Mouse (Mus musculus) erythroblast, embryonic 14.5 days (primary cell): Measurements from ENCODE around the gene Hspa12a. TPM values are rescaled to one million over a fixed set of nuclear protein-coding genes. Genes with fewer than 3 reads are reported as not detected.

Experiments used
- H3K27me3 ChIP-seq: 2 replicates; pipeline ENCODE4 v1.6.1; 2012; ENCODE audit warnings: inconsistent platforms; ENCODE audit not compliant: control insufficient read depth
- H3K36me3 ChIP-seq: 2 replicates; pipeline ENCODE4 v1.6.1; 2012; ENCODE audit warnings: mild to moderate bottlenecking, inconsistent platforms; ENCODE audit not compliant: control insufficient read depth
- H3K4me1 ChIP-seq: 2 replicates; pipeline ENCODE4 v1.6.1; 2012; ENCODE audit warnings: inconsistent platforms; ENCODE audit not compliant: control insufficient read depth
- H3K4me3 ChIP-seq: replicated peaks from 2 replicates; pipeline ENCODE3; 2012; ENCODE audit warnings: moderate library complexity, mild to moderate bottlenecking, inconsistent platforms
- H3K9me3 ChIP-seq: 2 replicates; pipeline ENCODE4 v1.6.1; 2012; ENCODE audit warnings: low read length, inconsistent platforms, mixed read lengths; ENCODE audit not compliant: control insufficient read depth
- GATA1 ChIP-seq: IDR thresholded peaks from 2 replicates; pipeline ENCODE4 v1.6.1; 2012; ENCODE audit warnings: low read length, inconsistent platforms, mixed read lengths
- TAL1 ChIP-seq: IDR thresholded peaks from 3 replicates; pipeline ENCODE4 v1.6.1; 2012; ENCODE audit warnings: low read length, inconsistent platforms, mixed read lengths
- polyA plus RNA-seq: library from polyadenylated mRNA; stranded (reverse); fragments of >175 nt; gene quantifications from 2 replicates; pipeline ENCODE4 v1.2.3, GENCODE M21; 2012

The Hspa12a gene
- polyA plus RNA-seq, 1 experiment: not detected

- Histone ChIP-seq H3K36me3 (no peaks in the 10 kb centered on the region), H3K9me3 (no peaks in the 10 kb centered on the region; the same call in 1 of the 2 replicates), H3K4me3 (no peak overlapping the region), H3K27me3 (no peaks in the 10 kb centered on the region; the same call in 1 of the 2 replicates), H3K4me1 (no peaks in the 10 kb centered on the region)
- no peak for TF ChIP-seq TAL1
- no peak for TF ChIP-seq GATA1
Observed at GRCm38 (mm10) chr19:58968731-58969506, 25.5 kb upstream of the Hspa12a start.

- Histone ChIP-seq H3K4me3 (no peak overlapping the region), H3K36me3 (no peaks in the 10 kb centered on the region), H3K9me3 (no peaks in the 10 kb centered on the region; the same call in 1 of the 2 replicates), H3K4me1 (no peaks in the 10 kb centered on the region), H3K27me3 (no peaks in the 10 kb centered on the region; the same call in 1 of the 2 replicates)
- no peak for TF ChIP-seq GATA1
- no peak for TF ChIP-seq TAL1
Observed at GRCm38 (mm10) chr19:58963011-58963410, 19.6 kb upstream of the Hspa12a start.

GRCm38 (mm10) chr19:58954779-58955178 lies 11.3 kb upstream of the Hspa12a start:
- TF ChIP-seq TAL1 (no peak), GATA1 (no peak)
- Histone ChIP-seq H3K27me3 (peaks cover 10% of the 10 kb centered on the region), H3K9me3 (no peaks in the 10 kb centered on the region), H3K4me1 (no peaks in the 10 kb centered on the region), H3K36me3 (no peaks in the 10 kb centered on the region), H3K4me3 (no peak overlapping the region)

- TF ChIP-seq GATA1 (no peak), TAL1 (no peak)
- peaks cover 10% of the 10 kb centered on the region for H3K27me3 ChIP-seq
- H3K36me3 ChIP-seq: no peaks in the 10 kb centered on the region
- H3K9me3 ChIP-seq: no peaks in the 10 kb centered on the region
- no peak overlapping the region for H3K4me3 ChIP-seq
- H3K4me1 ChIP-seq: no peaks in the 10 kb centered on the region
Observed at GRCm38 (mm10) chr19:58952236-58952635, 8.8 kb upstream of the Hspa12a start.

- no peak for TF ChIP-seq TAL1
- TF ChIP-seq GATA1: no peak
- Histone ChIP-seq H3K9me3 (no peaks in the 10 kb centered on the region), H3K4me3 (no peak overlapping the region), H3K4me1 (no peaks in the 10 kb centered on the region), H3K36me3 (no peaks in the 10 kb centered on the region), H3K27me3 (peaks cover 10% of the 10 kb centered on the region)
Observed at GRCm38 (mm10) chr19:58951521-58951920, 8.1 kb upstream of the Hspa12a start.

- H3K27me3 ChIP-seq: peaks cover 2% of the 10 kb centered on the region; the same call in 1 of the 2 replicates
- H3K36me3 ChIP-seq: no peaks in the 10 kb centered on the region
- no peaks in the 10 kb centered on the region for H3K9me3 ChIP-seq
- H3K4me1 ChIP-seq: peaks cover 20% of the 10 kb centered on the region
- no peak overlapping the region for H3K4me3 ChIP-seq
- no peak for TF ChIP-seq GATA1
- no peak for TF ChIP-seq TAL1
Observed at GRCm38 (mm10) chr19:58945959-58946358, 2.5 kb upstream of the Hspa12a start.

- H3K4me1 ChIP-seq: no peaks in the 10 kb centered on the region
- H3K36me3 ChIP-seq: no peaks in the 10 kb centered on the region
- peaks cover 6% of the 10 kb centered on the region; the same call in 1 of the 2 replicates for H3K27me3 ChIP-seq
- TF ChIP-seq GATA1 (no peak), TAL1 (no peak)
- H3K9me3 ChIP-seq: no peaks in the 10 kb centered on the region
- no peak overlapping the region for H3K4me3 ChIP-seq
Observed at GRCm38 (mm10) chr19:58933062-58933461, 10.4 kb downstream of the Hspa12a start.

- H3K4me1 ChIP-seq: no peaks in the 10 kb centered on the region
- no peaks in the 10 kb centered on the region for H3K36me3 ChIP-seq
- peaks cover 6% of the 10 kb centered on the region; the same call in 1 of the 2 replicates for H3K27me3 ChIP-seq
- no peaks in the 10 kb centered on the region for H3K9me3 ChIP-seq
- no peak for TF ChIP-seq TAL1
- no peak for TF ChIP-seq GATA1
- no peak overlapping the region for H3K4me3 ChIP-seq
Observed at GRCm38 (mm10) chr19:58931081-58931800, 12.2 kb downstream of the Hspa12a start.

GRCm38 (mm10) chr19:58919148-58919547 lies 24.3 kb downstream of the Hspa12a start:
- no peak overlapping the region for H3K4me3 ChIP-seq
- H3K27me3 ChIP-seq: no peaks in the 10 kb centered on the region
- TF ChIP-seq GATA1 (no peak), TAL1 (no peak)
- no peaks in the 10 kb centered on the region for H3K4me1 ChIP-seq
- no peaks in the 10 kb centered on the region for H3K36me3 ChIP-seq
- H3K9me3 ChIP-seq: no peaks in the 10 kb centered on the region; the same call in 1 of the 2 replicates
